Mouse (Mus musculus) spleen, adult 18-20 months (tissue): ENCODE measurements around the gene Gsc2.
"Not testable (repeated sequence)": the region's sequence is repeated elsewhere in the genome, so short reads cannot be mapped to it uniquely, and the experiment has no call there.

Experiments used
- DNase-seq, 2 experiments: peaks; one replicate each; pipeline ENCODE4 v3.0.0; 2022; ENCODE audit warnings: mixed read lengths in 2 of 2

Gsc2 gene

GRCm38 (mm10) chr16:17914307-17915249 is at the start of gene Gsc2:
Gene Gsc2, minus strand, starts transcription at chr16:17915059.
- no peak for DNase-seq

DNA sequence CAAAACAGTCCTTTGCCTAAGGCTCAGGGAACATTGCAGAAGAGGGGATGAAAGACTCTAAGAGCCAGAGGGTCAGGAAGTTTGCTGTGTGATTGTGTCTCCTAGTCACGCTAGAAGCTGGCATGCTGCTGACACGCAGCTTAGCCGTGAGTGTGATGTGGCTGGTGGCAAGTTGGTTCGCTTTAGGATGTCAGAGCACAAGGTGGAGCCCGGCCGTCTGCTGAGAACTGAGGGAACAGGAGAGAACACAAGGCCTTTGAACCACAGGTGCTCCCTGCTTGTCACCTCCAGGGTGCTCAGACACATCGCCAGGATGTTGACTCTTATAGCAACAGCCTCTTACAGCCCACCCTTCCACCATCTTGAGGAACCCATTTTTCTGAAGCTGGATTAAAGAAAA is 47.2 kb upstream of the Gsc2 start:
- DNase-seq = no peak

- DNase-seq = not testable (repeated sequence)
Observed at GRCm38 (mm10) chr16:17956052-17956638, 41.3 kb upstream of the Gsc2 start.

DNA sequence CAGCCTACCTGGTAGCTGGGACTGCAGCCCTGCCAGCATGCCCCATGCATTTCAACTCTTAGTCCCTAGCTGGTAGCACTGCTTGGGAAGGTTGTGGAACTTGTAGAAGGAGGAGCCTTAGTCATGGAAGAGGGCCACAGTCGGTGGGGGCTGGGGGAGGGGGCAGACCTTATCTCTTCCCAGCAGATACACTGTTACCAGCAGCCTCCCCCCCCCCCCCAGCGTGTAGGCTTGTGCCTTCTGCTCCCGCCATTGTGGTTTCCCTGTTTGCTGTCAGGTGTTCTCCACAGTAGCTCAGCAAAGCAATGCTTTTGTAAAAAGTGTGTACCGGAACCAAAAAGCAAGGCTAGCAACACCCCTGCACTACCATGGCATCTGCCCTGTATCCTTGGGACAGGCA is 36.8 kb upstream of the Gsc2 start:
- no peak for DNase-seq

- DNase-seq = no peak
Observed at GRCm38 (mm10) chr16:17950068-17950467, 35.2 kb upstream of the Gsc2 start.

DNA sequence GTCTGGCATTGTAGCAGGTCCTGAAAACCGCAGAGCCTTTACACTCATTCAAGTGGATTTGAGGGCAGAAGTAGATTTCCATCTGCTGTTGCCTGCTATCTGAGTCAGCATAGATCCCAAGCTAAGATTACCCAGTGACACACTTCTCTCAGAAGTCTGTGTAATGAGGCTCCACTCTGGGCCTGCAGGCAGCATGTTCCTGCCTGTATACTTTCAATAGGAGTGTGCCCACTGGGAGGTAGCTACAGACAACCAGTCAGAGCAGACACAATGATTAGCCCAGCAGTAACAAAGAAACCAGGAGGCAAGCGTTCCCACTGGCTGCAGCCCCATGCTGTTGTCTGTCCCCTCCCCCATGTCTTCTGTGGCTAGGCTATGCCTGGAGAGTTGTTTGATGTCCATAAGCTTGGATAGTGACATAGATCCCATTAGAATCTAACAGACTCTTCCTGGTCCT is 34.6 kb upstream of the Gsc2 start:
- no peak for DNase-seq

- no peak for DNase-seq
Observed at GRCm38 (mm10) chr16:17945081-17945831, 30.4 kb upstream of the Gsc2 start.

DNA sequence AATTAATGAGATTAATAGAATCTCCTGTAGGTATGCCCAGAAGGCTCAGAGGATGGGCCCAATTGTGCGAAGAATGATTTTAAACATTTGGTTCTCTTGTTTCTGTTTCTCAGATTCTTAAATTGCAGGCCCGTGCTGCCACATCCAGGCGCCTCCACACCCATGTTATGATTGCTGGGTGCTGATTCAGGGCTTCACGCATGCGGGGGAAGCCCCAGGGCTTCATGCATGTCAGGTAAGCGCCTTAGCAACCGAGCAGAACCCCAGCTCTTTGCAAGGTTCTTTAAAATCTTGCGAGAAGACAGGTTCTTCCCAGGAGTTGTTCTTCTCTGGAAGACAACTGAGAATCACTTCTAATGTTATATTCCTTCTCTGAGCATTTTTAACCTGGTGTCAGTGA is 28.6 kb upstream of the Gsc2 start:
- DNase-seq = no peak

GRCm38 (mm10) chr16:17939255-17939751 is 24.4 kb upstream of the Gsc2 start:
- no peak for DNase-seq

- DNase-seq = peak; percentile 56 to 74
Observed at GRCm38 (mm10) chr16:17938821-17939220, 24.0 kb upstream of the Gsc2 start.

DNA sequence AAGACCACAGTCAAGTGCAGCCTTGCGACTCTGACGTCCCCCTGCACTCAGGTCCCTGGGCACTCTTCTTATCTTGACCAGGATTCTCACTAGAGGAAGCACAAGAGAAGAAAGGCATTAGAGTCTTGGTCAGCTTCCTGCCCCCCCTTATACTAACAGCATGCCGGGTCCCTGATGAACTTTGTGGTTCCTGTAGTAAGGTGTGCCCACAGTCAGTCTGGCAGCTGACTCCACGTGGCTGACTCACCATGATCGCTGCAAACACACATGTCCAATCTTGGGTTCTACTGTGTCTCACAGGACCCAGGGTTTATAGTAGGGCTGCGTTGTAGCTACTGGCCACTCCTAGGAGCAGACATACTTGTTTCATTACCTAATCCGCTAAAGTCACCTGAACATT is 23.3 kb upstream of the Gsc2 start:
- no peak for DNase-seq

- no peak for DNase-seq
Observed at GRCm38 (mm10) chr16:17936776-17937175, 21.9 kb upstream of the Gsc2 start.

DNA sequence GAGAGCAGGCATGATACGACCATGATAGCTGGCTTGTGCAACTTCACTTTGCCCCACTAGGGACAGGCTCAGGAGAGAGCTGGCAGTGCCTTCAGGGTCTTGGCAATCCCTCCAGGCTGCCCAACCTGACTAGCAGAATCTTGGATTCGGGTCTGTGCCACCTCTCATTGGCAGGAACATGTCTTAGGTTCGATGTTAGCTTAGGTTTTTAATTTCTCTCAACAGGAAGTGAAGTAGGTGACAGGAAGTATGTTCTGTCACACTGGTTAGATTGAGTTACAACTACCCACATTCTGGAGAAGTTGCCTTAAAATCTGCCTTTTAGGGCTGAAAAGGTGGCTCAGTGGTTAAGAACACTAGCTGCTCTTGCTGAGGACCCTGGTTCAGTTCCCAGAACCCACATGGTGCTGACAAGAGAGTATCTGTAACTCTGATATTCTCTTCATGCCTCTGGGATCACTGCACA is 19.6 kb upstream of the Gsc2 start:
- DNase-seq = no peak

GRCm38 (mm10) chr16:17933594-17934444 is 19.0 kb upstream of the Gsc2 start:
- DNase-seq = no peak

GRCm38 (mm10) chr16:17931906-17932460 is 17.1 kb upstream of the Gsc2 start:
- DNase-seq = no peak

DNA sequence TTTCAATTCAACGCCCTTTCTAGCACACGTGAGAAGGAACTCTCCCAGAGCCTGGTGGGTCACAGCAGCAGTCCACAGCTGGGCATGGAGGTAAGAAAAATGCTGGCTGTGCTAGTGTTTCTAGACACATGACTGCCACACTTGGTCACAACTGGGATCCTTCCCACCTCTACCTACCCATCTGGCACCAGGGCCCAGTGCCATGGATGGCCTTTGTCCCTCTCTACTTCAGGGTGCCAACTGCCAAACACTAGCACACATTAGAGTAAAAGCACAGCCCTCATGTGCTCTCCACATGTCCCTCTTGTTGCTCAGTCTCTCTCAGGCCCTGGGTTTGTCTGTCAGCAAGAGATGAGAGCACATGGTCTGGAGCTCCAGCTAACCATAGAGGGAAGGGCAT is 14.8 kb upstream of the Gsc2 start:
- DNase-seq = no peak

DNA sequence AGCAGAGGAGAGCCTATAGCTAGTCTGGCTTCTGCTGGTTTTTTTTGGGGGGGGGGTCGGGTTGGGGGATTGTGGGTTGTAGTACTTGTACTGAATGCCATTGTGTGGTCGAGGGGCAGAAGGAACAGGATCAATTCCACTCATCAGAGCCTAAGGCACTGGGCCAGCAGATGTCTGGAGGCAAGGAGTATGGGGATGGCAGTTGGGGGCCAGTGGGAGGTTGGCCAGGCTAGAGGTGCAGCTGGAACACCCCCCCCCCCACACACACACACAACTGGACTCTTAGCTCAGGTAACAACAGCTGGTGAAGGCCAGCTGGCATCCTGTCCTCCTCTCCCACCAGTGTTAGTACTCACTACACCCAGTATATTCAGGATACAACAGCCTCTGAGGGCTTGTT is 14.4 kb upstream of the Gsc2 start:
- no peak for DNase-seq

- DNase-seq = peak; percentile 62 to 72
Observed at GRCm38 (mm10) chr16:17928627-17929104, 13.8 kb upstream of the Gsc2 start.

DNA sequence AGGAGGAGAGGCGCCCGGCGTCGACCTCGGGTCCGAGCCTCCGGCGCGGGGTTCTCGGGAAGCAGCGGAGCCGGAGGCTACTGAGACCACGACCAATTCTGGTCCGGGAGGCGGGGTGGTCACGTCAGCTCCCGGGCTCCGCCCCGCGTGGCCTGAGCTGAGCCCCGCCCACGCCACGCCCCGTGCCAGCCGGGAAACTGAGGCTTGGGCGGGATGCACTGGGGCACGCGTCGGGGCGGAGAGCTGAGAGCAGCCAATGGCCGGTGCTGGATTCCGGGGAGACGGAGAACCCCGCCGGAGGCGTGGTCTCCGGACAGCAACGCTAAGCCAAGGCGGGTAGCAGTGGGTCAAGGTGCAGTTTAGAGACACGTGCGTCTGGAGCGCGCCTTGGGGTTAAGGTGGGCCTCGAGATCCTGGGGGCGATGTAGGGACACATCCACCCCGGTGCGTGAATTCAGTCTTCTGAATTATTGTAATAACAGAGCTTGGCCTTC is 13.3 kb upstream of the Gsc2 start, which contains the start of gene Slc25a1:
Slc25a1 (minus strand) TSS at position 133 of the 494 bp plus-strand sequence.
- peak; percentile 71 to 82 for DNase-seq

DNA sequence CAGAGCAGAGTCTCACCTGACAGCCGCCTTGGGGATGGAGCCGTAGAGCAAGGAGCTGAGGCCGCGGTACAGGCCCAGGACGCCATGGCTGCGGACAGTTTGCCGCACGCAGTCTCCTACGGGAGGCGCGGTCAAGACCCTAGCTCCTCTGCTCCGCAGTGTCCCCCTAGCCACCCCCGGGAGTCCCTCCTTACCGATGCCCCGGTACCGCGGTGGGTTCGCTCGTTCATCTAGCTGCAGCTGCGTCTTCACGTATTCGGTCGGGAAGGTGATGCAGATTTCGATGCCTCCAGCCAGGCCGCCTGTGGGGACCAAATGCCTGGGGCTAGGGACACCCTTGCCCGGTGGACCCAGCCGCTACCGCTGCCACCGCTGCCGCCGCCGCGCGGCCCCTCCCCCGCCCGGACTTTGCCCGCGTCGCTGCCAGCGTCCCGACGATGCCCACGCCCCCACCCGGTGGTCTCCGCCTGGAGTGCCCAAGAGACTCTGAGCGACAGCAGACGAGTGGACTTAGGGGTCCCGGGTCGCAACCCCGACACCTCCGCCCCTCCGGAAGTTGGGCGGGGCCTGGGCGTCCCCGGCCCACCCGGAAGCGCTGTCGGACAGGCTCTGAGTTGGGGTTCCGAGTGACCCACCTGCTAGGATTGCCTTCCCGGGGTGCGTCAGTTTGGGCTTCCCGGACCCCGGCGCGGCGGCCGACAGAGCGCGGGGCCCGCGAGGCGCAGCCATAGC is 12.7 kb upstream of the Gsc2 start:
- DNase-seq = peak; percentile 39 to 53

GRCm38 (mm10) chr16:17922163-17922538 is 7.3 kb upstream of the Gsc2 start:
- no peak for DNase-seq
